ENCODE assay signal across 9 mouse cellular contexts in the genomic region with DNA sequence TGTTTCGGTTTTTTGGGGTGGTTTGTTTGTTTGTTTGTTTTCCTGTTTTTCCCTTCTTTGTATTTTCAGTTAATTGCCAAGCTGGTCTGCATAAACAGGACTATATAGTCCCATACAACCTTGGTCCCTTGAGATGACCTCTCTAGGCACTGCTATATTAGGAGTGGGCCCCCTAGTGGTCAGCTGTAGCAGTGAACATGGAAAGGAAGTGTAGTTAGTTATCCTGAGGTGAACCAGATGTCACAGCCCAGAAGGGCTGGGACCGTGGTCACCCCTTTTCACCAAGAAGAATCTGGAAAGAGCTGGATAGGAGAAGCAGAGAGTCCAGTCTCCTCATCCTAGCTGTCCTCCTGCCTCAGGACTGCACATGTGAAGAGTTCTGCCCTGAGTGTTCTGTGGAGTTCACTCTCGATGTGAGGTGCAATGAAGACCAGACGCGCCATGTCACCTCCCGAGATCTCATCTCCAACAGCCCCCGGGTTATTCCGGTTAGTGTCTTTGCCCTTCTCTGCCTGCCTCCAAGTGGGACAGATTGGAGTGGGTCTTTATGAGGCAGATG. TPM values are rescaled to one million over a fixed set of nuclear protein-coding genes. Genes with fewer than 3 reads are reported as not detected.
DNase-seq lines count a peak whose midpoint lies in the region; ATAC-seq and TF ChIP-seq lines count a peak whose summit lies in the region.
"Had no signal": no experiment of that assay in that cellular context is flagged by ENCODE, and none has a peak within 500 bp of the region (broad histone marks: within the 10 kb centered on the region; RNA-seq: fewer than 3 reads in every experiment).

No protein-coding gene starts in this region.

- no peak overlapping the region for H3K4me2 ChIP-seq in kidney, embryonic 14.5 days (replicated peaks; ENCODE audit: low read depth, low read length)
- H3K4me2 ChIP-seq in liver, embryonic 11.5 days, result no peak overlapping the region
- H3K4me2 ChIP-seq: limb, embryonic 12.5 days had no signal

- peak; percentile 76 for DNase-seq in kidney, adult 18-20 months
- DNase-seq in brain, adult 2 months (ENCODE audit: low read depth, low spot score), result peak; percentile 61
- DNase-seq in heart, postnatal 10 days, result peak; percentile 71 to 83
- peak; percentile 58 for DNase-seq in liver, embryonic 11.5 days (ENCODE audit: low spot score)
- peak; percentile 64 for DNase-seq in right cerebral cortex, postnatal 14 days
- no peak for DNase-seq in frontal cortex, postnatal 10 days (ENCODE audit: low spot score in 2 of 2)

- H3K9me3 ChIP-seq in kidney, embryonic 14.5 days (ENCODE audit: control insufficient read depth, low read length), result no peaks in the 10 kb centered on the region
- no peaks in the 10 kb centered on the region for H3K9me3 ChIP-seq in ES-Bruce4 (replicated peaks; ENCODE audit: control insufficient read depth, insufficient read depth, low read length, poor library complexity, severe bottlenecking)
- no peaks in the 10 kb centered on the region for H3K9me3 ChIP-seq in liver, embryonic 11.5 days (ENCODE audit: control insufficient read depth, low read length)
- H3K9me3 ChIP-seq: limb, embryonic 12.5 days had no signal

- H3K27ac ChIP-seq in kidney, embryonic 14.5 days (ENCODE audit: low read depth, low read length), result no peak overlapping the region
- H3K27ac ChIP-seq in ES-Bruce4 (ENCODE audit: insufficient read depth, low read length), result no peak overlapping the region
- no peak overlapping the region for H3K27ac ChIP-seq in liver, embryonic 11.5 days (ENCODE audit: low read depth, low read length)
- H3K27ac ChIP-seq: limb, embryonic 12.5 days had no signal

- 78% methylated on average over 8 of the region's 8 CpGs for WGBS in kidney, embryonic 14.5 days
- WGBS in liver, embryonic 11.5 days, result 67% methylated on average over 8 of the region's 8 CpGs

- TF ChIP-seq CTCF in ES-Bruce4 (IDR thresholded peaks at IDR 0.05; ENCODE audit: low read depth, low read length), result peak; percentile 28

- no peak for TF ChIP-seq POLR2A in ES-Bruce4 (IDR thresholded peaks at IDR 0.05; ENCODE audit: insufficient read depth, low read length)

- no peak for ATAC-seq in kidney, embryonic 14.5 days (ENCODE audit: low FRiP score, low TSS enrichment)
- ATAC-seq in liver, embryonic 11.5 days (replicated peaks; ENCODE audit: low FRiP score), result no peak

- H3K36me3 ChIP-seq in kidney, embryonic 14.5 days (ENCODE audit: control insufficient read depth, insufficient read depth, low read length), result peaks cover 56% of the 10 kb centered on the region
- peaks cover 39% of the 10 kb centered on the region for H3K36me3 ChIP-seq in ES-Bruce4 (ENCODE audit: control insufficient read depth, insufficient read depth, low read length, poor library complexity, severe bottlenecking)
- peaks cover 32% of the 10 kb centered on the region; the same call in 1 of the 2 replicates for H3K36me3 ChIP-seq in liver, embryonic 11.5 days (ENCODE audit: control insufficient read depth, insufficient read depth, low read length)

- H3K27me3 ChIP-seq in kidney, embryonic 14.5 days (ENCODE audit: control insufficient read depth, insufficient read depth, low read length), result no peaks in the 10 kb centered on the region
- no peaks in the 10 kb centered on the region for H3K27me3 ChIP-seq in ES-Bruce4 (ENCODE audit: control insufficient read depth, insufficient read depth, low read length, poor library complexity, severe bottlenecking)
- no peaks in the 10 kb centered on the region for H3K27me3 ChIP-seq in liver, embryonic 11.5 days (replicated peaks; ENCODE audit: control insufficient read depth, insufficient read depth, low read length)
- H3K27me3 ChIP-seq: limb, embryonic 12.5 days had no signal

- H3K4me1 ChIP-seq in kidney, embryonic 14.5 days (ENCODE audit: control insufficient read depth, insufficient read depth, low read length), result no peaks in the 10 kb centered on the region
- H3K4me1 ChIP-seq in ES-Bruce4 (ENCODE audit: control insufficient read depth, insufficient read depth, low read length), result no peaks in the 10 kb centered on the region
- peaks cover 37% of the 10 kb centered on the region for H3K4me1 ChIP-seq in liver, embryonic 11.5 days (replicated peaks; ENCODE audit: control insufficient read depth, insufficient read depth, low read length)

- no peak overlapping the region for H3K4me3 ChIP-seq in kidney, embryonic 14.5 days (ENCODE audit: low read length)
- H3K4me3 ChIP-seq in ES-Bruce4 (ENCODE audit: low read depth, low read length), result no peak overlapping the region
- H3K4me3 ChIP-seq in liver, embryonic 11.5 days (ENCODE audit: low read depth, low read length), result no peak overlapping the region
- H3K4me3 ChIP-seq: limb, embryonic 12.5 days had no signal

- intact Hi-C loops in heart, postnatal 10 days (cut with DNase I), result no loop called here

- H3K9ac ChIP-seq in kidney, embryonic 14.5 days (ENCODE audit: low read depth, low read length), result no peak overlapping the region
- H3K9ac ChIP-seq in ES-Bruce4 (ENCODE audit: low read depth, poor library complexity, severe bottlenecking), result no peak overlapping the region
- no peak overlapping the region for H3K9ac ChIP-seq in liver, embryonic 11.5 days (ENCODE audit: low read depth, low read length)
- H3K9ac ChIP-seq: limb, embryonic 12.5 days had no signal

- no peak for TF ChIP-seq EP300 in ES-Bruce4 (IDR thresholded peaks at IDR 0.05; ENCODE audit: insufficient read depth, low read depth, low read length)

RNA-seq across cellular contexts. Expression of gene Polr2c, which starts 4.2 kb away (rescaled TPM):
- 183 and 185 TPM in 2 replicates for polyA plus RNA-seq in kidney, embryonic 14.5 days (2014; fragmentation: Nextera tagmentation; extraction: Ambion mirVana)
- 134 and 150 TPM in 2 replicates for polyA plus RNA-seq in ES-Bruce4 (2011; ENCODE audit: insufficient read depth, insufficient read length, low read depth, missing spikeins)
- total RNA-seq in heart, postnatal 10 days (2021), result 10 to 100 TPM; 61.5 to 63.6 TPM
- polyA plus RNA-seq in liver, embryonic 11.5 days (2014; fragmentation: Nextera tagmentation; extraction: Ambion mirVana), result 162 and 172 TPM in 2 replicates

RNA-seq across cellular contexts. Expression of gene Dok4, which starts 14.7 kb away (rescaled TPM):
- 14.6 and 20.6 TPM in 2 replicates for polyA plus RNA-seq in kidney, embryonic 14.5 days (2014; fragmentation: Nextera tagmentation; extraction: Ambion mirVana)
- polyA plus RNA-seq in ES-Bruce4 (2011; ENCODE audit: insufficient read depth, insufficient read length, low read depth, missing spikeins), result 3.9 and 4.4 TPM in 2 replicates
- 10 to 100 TPM; 34.2 to 44.2 TPM for total RNA-seq in heart, postnatal 10 days (2021)
- polyA plus RNA-seq in liver, embryonic 11.5 days (2014; fragmentation: Nextera tagmentation; extraction: Ambion mirVana), result 13.2 and 13.9 TPM in 2 replicates

RNA-seq across cellular contexts. Expression of gene Ciapin1, which starts 23.3 kb away (rescaled TPM):
- 101 and 102 TPM in 2 replicates for polyA plus RNA-seq in kidney, embryonic 14.5 days (2014; fragmentation: Nextera tagmentation; extraction: Ambion mirVana)
- 65.2 and 75.8 TPM in 2 replicates for polyA plus RNA-seq in ES-Bruce4 (2011; ENCODE audit: insufficient read depth, insufficient read length, low read depth, missing spikeins)
- total RNA-seq in heart, postnatal 10 days (2021), result 10 to 100 TPM; 74.8 to 87.7 TPM
- 94.8 and 99.5 TPM in 2 replicates for polyA plus RNA-seq in liver, embryonic 11.5 days (2014; fragmentation: Nextera tagmentation; extraction: Ambion mirVana)

RNA-seq across cellular contexts. Expression of gene Coq9, which starts 23.3 kb away (rescaled TPM):
- polyA plus RNA-seq in kidney, embryonic 14.5 days (2014; fragmentation: Nextera tagmentation; extraction: Ambion mirVana), result 59.8 and 71.9 TPM in 2 replicates
- 36.0 and 47.5 TPM in 2 replicates for polyA plus RNA-seq in ES-Bruce4 (2011; ENCODE audit: insufficient read depth, insufficient read length, low read depth, missing spikeins)
- total RNA-seq in heart, postnatal 10 days (2021), result 100 to 1,000 TPM; 332 to 338 TPM
- polyA plus RNA-seq in liver, embryonic 11.5 days (2014; fragmentation: Nextera tagmentation; extraction: Ambion mirVana), result 82.2 and 82.9 TPM in 2 replicates

RNA-seq across cellular contexts. Expression of gene Ccl17, which starts 51.2 kb away (rescaled TPM):
- not detected in 2 replicates for polyA plus RNA-seq in kidney, embryonic 14.5 days (2014; fragmentation: Nextera tagmentation; extraction: Ambion mirVana)
- polyA plus RNA-seq in ES-Bruce4 (2011; ENCODE audit: insufficient read depth, insufficient read length, low read depth, missing spikeins), result not detected in 2 replicates
- not detected for total RNA-seq in heart, postnatal 10 days (2021)
- polyA plus RNA-seq in liver, embryonic 11.5 days (2014; fragmentation: Nextera tagmentation; extraction: Ambion mirVana), result 0.62 and 1.3 TPM in 2 replicates
- polyA plus RNA-seq: limb, embryonic 12.5 days had no signal

Comparison
In these comparisons a context has a peak if more than half of its experiments do, and no peak if none do; other contexts are left out.
1. DNase-seq: peak in kidney, adult 18-20 months (single experiment), brain, adult 2 months (single experiment), heart, postnatal 10 days (2 of 2), liver, embryonic 11.5 days (single experiment) and right cerebral cortex, postnatal 14 days (single experiment); none in frontal cortex, postnatal 10 days (0 of 2).